Mouse (Mus musculus) lung, embryonic 14.5 days (tissue): Measurements from ENCODE around the gene Wwtr1. TPM values are rescaled to one million over a fixed set of nuclear protein-coding genes. Genes with fewer than 3 reads are reported as not detected.
A peak's percentile ranks its signal among the peaks of the same experiment; 100 is the strongest.

Experiments
- ATAC-seq: fragments of 200-750 bp; cut with Nextera tagmentation; 2 replicates; pipeline ENCODE4 v1.8.0; 2017; ENCODE audit warnings: mild to moderate bottlenecking, moderate TSS enrichment, moderate library complexity; ENCODE audit not compliant: insufficient read depth
- DNase-seq: peaks from one replicate; pipeline ENCODE4 v3.0.0-alpha.2; 2015
- H3K27ac ChIP-seq: fragments of 300-500 bp; sonication (generic); 2 replicates; pipeline ENCODE4 v1.5.1; 2014; ENCODE audit warnings: low read depth, mild to moderate bottlenecking, moderate library complexity
- H3K27me3 ChIP-seq: fragments of 300-500 bp; sonication (generic); 2 replicates; pipeline ENCODE4 v1.6.1; 2014; ENCODE audit warnings: low read length, control low read depth; ENCODE audit not compliant: insufficient read depth
- H3K36me3 ChIP-seq: fragments of 300-500 bp; sonication (generic); 2 replicates; pipeline ENCODE4 v1.6.1; 2014; ENCODE audit warnings: control low read depth; ENCODE audit not compliant: insufficient read depth
- H3K4me1 ChIP-seq: fragments of 300-500 bp; sonication (generic); 2 replicates; pipeline ENCODE4 v1.6.1; 2014; ENCODE audit warnings: antibody characterized with exemption, control low read depth; ENCODE audit not compliant: insufficient read depth
- H3K4me2 ChIP-seq: fragments of 300-500 bp; sonication (generic); 2 replicates; pipeline ENCODE4 v1.6.1; 2014; ENCODE audit warnings: mild to moderate bottlenecking
- H3K4me3 ChIP-seq: fragments of 300-500 bp; sonication (generic); 2 replicates; pipeline ENCODE4 v1.5.1; 2014; ENCODE audit warnings: low read depth, low read length
- H3K9ac ChIP-seq: fragments of 300-500 bp; sonication (generic); 2 replicates; pipeline ENCODE4 v1.6.1; 2014
- H3K9me3 ChIP-seq: fragments of 300-500 bp; sonication (generic); 2 replicates; pipeline ENCODE4 v1.6.1; 2016; ENCODE audit warnings: low read depth, low read length, control low read depth
- CTCF ChIP-seq: IDR thresholded peaks from 2 replicates; pipeline ENCODE4 v1.5.1; 2016; ENCODE audit warnings: antibody characterized with exemption, low read depth
- WGBS: fragments of 180-500 bp; shearing (Covaris S2); extraction: QIAGEN DNeasy Blood & Tissue Kit; methylation state at CpG from one replicate; pipeline ENCODE4 v1.1.7; 2014; 5-methylcytosine and 5-hydroxymethylcytosine counted together
- polyA plus RNA-seq: library from polyadenylated mRNA; unstranded; fragments of >200 nt; fragmentation: Nextera tagmentation; extraction: Ambion mirVana; gene quantifications from 2 replicates; pipeline ENCODE4 v1.2.1, GENCODE M21; 2014

Gene Wwtr1
- polyA plus RNA-seq, 1 experiment from 2014 or later = 23.4 TPM

GRCm38 (mm10) chr3:57574885-57575659 lies 638 bp downstream of the Wwtr1 start:
- ATAC-seq (peak; percentile 62), DNase-seq (peak; percentile 75)
- Histone ChIP-seq H3K9ac (peak overlapping the region; percentile 84), H3K9me3 (no peaks in the 10 kb centered on the region), H3K4me3 (peak overlapping the region; percentile 79), H3K27me3 (no peaks in the 10 kb centered on the region), H3K4me2 (peak overlapping the region; percentile 85), H3K36me3 (peaks cover 9% of the 10 kb centered on the region; the same call in 1 of the 2 replicates), H3K4me1 (peaks cover 19% of the 10 kb centered on the region), H3K27ac (peak overlapping the region; percentile 98)
- TF ChIP-seq CTCF = peak; percentile 36
- WGBS = under 1% methylated on average over 53 of the region's 59 CpGs

GRCm38 (mm10) chr3:57573898-57574570 lies 1.7 kb downstream of the Wwtr1 start:
- 23% methylated on average over 14 of the region's 14 CpGs for WGBS
- ATAC-seq (no peak), DNase-seq (peak; percentile 54)
- peak overlapping the region; percentile 84 for H3K9ac ChIP-seq
- no peaks in the 10 kb centered on the region for H3K9me3 ChIP-seq
- peak overlapping the region; percentile 85 for H3K4me2 ChIP-seq
- peak overlapping the region; percentile 79 for H3K4me3 ChIP-seq
- H3K36me3 ChIP-seq = peaks cover 12% of the 10 kb centered on the region; the same call in 1 of the 2 replicates
- no peak for TF ChIP-seq CTCF
- H3K4me1 ChIP-seq = peaks cover 19% of the 10 kb centered on the region
- no peaks in the 10 kb centered on the region for H3K27me3 ChIP-seq
- peak overlapping the region; percentile 98 for H3K27ac ChIP-seq

DNA sequence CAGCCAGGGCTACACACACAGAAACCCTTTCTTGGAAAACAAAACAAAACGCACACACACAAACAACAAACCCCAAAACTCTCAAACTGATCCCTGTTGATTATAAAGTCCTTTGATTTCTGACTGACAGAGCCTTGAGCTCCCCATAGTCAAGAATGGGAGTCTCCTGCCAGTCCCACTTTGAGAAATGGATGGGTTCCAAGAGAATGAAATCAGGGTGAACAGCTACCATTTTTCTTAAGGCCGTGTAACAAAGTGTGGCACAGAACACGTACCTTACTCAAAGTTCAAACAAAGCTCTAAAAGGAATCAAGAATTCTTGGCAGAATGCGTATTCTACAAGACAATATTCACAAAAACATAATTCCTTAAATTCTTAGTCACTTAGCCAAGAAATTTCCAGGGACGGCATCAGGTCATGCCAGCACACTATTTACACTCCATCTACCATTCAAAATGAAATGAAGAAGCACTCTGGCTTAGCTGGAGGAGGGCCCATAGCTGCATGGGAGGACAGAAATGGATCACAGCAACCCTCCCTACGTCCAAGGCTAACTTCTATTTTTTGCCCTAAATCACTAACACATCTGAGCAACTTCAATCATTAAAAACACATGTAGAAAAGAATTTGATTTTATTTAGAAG lies 3.3 kb downstream of the Wwtr1 start:
- peaks cover 19% of the 10 kb centered on the region for H3K4me1 ChIP-seq
- no peaks in the 10 kb centered on the region for H3K9me3 ChIP-seq
- WGBS = 50% methylated on average over 6 of the region's 6 CpGs
- H3K9ac ChIP-seq = no peak overlapping the region
- H3K4me3 ChIP-seq = peak overlapping the region; percentile 79; the same call in 1 of the 2 replicates
- ATAC-seq (no peak), DNase-seq (peak; percentile 54)
- peaks cover 12% of the 10 kb centered on the region; the same call in 1 of the 2 replicates for H3K36me3 ChIP-seq
- H3K27me3 ChIP-seq = no peaks in the 10 kb centered on the region
- no peak overlapping the region for H3K27ac ChIP-seq
- H3K4me2 ChIP-seq = peak overlapping the region; percentile 85
- TF ChIP-seq CTCF = no peak

GRCm38 (mm10) chr3:57566655-57567054 lies 9.1 kb downstream of the Wwtr1 start:
- no peak overlapping the region for H3K27ac ChIP-seq
- WGBS = 78% methylated on average over 5 of the region's 5 CpGs
- no peak for ATAC-seq

GRCm38 (mm10) chr3:57563627-57564026 lies 12.1 kb downstream of the Wwtr1 start:
- Histone ChIP-seq H3K36me3 (0 out of 2 replicates have a peak, but pooled peaks cover 4% of the 10 kb centered on the region), H3K4me2 (no peak overlapping the region), H3K4me3 (no peak overlapping the region), H3K9ac (no peak overlapping the region), H3K27me3 (no peaks in the 10 kb centered on the region), H3K9me3 (no peaks in the 10 kb centered on the region), H3K4me1 (no peaks in the 10 kb centered on the region), H3K27ac (no peak overlapping the region)
- no peak for DNase-seq
- ATAC-seq = no peak
- WGBS = 76% methylated on average over 5 of the region's 5 CpGs
- no peak for TF ChIP-seq CTCF

More at GRCm38 (mm10) chr3:57566655-57567054, 9.1 kb downstream of the Wwtr1 start:
- DNase-seq = no peak
- peaks cover 16% of the 10 kb centered on the region; the same call in 1 of the 2 replicates for H3K36me3 ChIP-seq
- TF ChIP-seq CTCF = no peak
- H3K9ac ChIP-seq = no peak overlapping the region
- H3K4me3 ChIP-seq = no peak overlapping the region
- no peak overlapping the region for H3K4me2 ChIP-seq
- H3K9me3 ChIP-seq = no peaks in the 10 kb centered on the region
- no peaks in the 10 kb centered on the region for H3K27me3 ChIP-seq
- H3K4me1 ChIP-seq = no peaks in the 10 kb centered on the region

DNA sequence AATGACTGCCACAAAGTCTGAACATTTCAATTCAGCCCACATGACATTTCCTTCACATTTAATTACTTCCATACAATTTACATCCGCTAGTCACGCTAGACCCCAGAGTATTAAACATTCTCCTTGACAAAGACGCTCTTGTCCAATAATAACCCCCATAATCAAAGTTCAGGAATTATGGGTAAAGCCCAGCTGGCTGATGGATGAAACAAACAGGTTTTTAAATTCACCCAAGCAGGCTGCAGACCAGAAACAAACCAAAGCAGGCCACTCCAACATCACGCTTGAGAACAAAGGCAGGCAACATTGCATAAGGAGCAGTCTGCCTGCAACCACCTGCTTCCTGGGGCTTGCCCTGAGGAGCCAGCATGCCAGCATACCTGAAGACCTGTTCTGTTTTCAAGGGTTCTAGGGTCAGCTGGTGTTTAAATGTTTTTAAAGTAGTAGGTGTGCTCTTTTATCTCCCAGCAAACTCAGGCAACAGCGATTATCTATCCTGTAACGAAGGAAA lies 12.7 kb downstream of the Wwtr1 start:
- no peak overlapping the region for H3K9ac ChIP-seq

More for the DNA sequence above, 12.7 kb downstream of the Wwtr1 start:
- Histone ChIP-seq H3K9me3 (no peaks in the 10 kb centered on the region), H3K4me2 (no peak overlapping the region), H3K4me1 (no peaks in the 10 kb centered on the region), H3K27ac (no peak overlapping the region), H3K27me3 (no peaks in the 10 kb centered on the region), H3K36me3 (0 out of 2 replicates have a peak, but pooled peaks cover 4% of the 10 kb centered on the region), H3K4me3 (no peak overlapping the region)
- ATAC-seq (no peak), DNase-seq (no peak)
- 76% methylated on average over 6 of the region's 6 CpGs for WGBS
- TF ChIP-seq CTCF = no peak
